Mouse (Mus musculus) fibroblast of lung, adult 2 months (primary cell): ENCODE results near the gene Itga6.
"Not testable (repeated sequence)": the region's sequence is repeated elsewhere in the genome, so short reads cannot be mapped to it uniquely, and the experiment has no call there.

Source experiments
- DNase-seq: peaks from one replicate; pipeline ENCODE4 v3.0.0-alpha.2; 2011; ENCODE audit warnings: low read depth

The Itga6 gene

DNA sequence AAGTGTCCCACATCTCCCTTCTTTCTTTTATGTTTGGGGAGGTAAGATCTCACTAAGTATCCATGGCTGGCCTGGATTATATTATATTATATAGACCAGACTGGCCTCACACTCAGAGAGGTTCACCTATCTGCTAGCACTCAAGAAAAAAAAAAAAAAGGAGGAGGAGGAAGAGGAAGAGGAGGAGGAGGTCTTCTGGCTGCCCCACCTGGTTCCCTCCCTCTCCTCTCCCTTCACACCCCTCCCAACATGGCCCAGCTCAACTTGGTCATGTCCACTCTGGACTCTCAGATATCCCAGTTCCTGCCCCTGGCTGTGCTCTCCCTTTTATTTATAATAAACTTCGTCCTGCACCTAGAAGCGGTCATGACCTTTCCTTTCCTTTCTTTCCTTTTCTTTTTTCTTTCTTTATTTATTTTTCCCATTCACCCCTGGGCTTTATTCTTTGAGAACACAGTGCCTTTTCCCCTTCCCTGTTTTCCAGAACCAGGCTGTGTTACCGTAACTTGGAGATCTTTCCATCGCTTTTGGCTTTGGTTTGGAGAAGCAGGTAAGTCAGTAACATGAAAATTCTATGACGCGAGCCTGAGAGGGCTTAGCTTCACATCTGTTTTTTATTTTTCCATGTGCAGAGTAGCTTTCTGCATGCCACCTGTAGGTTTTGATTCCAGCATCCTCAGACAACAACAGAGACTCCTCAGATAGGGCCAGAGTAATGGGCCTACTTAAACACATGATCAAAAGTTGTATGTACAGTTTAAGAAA is at the start of gene Itga6:
Itga6 (plus strand) TSS at position 7 of the 765 bp plus-strand sequence.
- DNase-seq = no peak

DNA sequence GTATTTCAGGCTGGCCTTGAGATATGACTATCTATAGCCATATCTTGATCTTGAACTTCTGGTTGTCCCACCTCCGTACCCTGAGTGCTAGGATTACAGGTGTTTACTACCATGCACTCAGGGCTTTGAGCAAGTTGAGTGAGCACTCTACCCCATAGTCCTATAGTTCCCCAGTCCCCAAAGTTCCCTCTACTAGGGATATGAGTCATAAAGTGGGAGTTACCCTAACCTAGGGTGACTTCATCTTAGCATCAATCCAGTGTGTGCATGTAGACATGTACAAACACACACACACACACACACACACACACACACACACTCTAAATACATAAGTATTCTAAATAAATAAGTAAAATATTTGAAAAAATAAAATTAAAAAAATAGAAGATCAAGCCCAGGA is 48.6 kb upstream of the Itga6 start:
- no peak for DNase-seq

DNA sequence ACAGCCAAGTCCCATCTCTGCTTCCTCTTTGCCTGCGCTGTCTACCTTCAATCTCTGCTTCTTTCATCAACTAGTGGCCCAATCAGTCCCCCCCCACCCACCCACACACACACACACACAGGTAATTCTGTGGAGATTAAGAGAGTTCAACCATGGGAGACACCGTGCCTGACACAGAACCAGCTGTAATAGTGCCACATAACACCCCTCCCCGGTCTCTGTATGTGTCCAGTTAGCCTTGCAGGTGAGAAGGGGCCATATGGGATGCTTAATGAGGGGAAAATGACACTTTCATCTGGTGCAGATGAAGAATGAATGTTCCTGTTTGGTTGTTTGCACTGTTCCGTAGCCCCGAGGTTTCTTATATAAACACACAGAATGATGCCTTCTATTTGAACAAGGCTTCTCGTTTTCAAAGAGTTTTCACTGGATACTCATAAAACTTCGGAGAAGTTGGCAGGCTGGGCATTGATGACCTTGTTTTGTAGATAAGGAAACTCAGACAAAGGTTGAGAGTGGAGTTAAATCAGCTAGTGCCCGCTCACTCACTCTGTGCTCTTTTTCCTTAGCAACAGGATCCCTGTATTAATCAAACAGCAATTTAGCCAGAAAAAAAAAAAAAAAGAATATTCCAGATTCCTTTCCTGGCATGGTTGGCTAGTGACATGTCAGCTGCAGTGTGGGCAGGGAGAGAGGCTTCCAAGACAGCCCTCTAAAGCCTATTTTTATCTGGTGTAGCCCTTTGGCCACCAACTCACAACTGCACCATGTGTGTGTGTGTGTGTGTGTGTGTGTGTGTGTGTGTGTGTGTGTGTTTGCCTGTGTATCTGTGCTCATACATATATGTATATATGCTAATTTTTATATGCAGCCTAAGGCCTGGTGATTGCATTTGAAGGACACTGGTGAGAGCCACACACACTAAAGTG is 47.7 kb upstream of the Itga6 start:
- DNase-seq = no peak

DNA sequence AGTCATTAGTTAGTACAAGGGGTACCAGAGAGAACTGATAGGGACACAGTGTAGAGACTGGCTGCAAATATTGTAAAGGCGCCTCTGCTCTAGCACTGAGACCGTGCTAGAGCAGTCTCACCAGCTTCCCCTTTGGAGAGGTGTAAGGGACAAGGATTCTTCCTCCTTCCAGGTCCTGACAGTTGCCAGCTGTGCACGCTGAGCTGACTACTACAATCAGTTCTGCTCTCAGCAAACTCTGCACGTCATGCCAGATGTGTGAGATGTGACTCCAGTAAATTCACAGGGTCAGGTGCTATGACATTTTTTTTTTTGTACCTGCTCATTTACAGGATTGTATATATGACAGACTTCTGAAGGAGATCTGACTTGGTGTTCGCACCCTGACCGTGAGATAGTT is 47.0 kb upstream of the Itga6 start:
- no peak for DNase-seq

DNA sequence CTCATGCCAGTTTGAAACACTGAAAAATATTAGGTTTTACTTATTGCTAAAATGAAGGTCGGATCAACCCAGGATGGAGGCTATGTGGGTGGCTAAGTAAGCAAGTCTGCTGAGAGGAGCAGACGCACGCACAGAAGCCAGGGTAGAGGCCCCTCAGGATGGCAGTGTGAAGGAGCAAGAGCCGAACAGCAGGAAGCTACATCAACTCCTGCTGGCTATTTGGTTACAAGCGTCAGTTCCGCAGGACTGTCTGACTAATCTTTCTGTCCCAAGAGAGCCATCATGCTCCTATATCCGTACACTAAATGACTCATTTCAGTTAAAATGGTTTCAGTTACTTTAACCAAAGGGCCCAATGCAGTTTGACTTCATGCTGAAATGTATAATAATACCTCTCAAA is 46.5 kb upstream of the Itga6 start:
- DNase-seq = no peak

DNA sequence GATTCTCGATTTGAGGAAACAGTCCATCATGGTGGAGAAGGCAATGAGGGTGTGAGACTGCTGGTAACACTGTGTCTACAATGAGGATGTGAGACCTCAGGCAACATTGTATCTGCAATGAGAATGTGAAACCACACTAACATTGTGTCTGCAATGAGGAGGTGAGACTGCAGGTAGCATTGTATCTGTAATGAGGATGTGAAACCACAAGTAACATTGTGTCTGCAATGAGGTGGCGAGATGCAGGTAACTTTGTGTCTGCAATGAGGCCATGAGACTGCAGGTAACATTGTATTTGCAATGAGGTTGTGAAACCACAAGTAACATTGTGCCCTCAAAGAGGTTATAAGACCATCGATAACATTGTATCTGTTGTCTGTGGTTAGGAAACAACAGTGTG is 44.1 kb upstream of the Itga6 start:
- no peak for DNase-seq

DNA sequence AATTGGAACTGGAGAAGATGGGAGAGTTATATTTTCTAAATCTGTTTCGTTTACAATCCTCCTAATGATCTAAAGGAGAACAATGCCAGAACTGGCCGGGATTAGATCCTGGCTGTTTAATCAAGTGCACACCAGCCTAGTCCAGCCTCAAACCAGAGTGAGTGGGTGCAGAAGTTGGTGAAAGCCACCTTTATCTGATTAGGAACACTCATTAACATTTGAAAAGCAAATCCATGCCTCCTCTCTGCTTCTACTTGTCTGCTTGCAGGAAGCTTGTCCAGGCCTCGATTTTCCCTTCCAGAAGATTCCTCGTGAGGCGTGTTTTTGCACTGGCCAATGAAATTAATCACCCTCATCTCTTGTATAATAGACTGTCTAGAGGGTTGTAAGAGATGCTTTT is 41.1 kb upstream of the Itga6 start:
- DNase-seq = no peak

DNA sequence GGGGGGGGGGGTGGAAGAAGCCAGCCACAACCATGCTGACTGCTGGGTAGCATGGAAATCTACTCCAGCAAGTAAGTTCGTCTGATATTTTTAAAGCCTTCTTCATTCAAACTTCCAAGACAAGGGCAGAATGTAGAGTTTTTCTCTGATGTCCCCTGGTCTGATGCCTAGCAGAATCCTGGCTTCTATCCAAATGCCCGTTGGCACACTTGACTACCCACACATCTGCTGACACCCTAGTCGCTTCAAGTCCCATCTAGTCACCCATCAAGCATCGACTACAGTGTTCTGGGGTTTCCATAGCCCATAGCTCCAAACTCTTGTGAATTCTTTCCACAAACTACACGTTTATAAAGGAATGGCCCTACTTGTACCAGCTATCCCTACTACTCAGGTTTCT is 36.5 kb upstream of the Itga6 start:
- no peak for DNase-seq

DNA sequence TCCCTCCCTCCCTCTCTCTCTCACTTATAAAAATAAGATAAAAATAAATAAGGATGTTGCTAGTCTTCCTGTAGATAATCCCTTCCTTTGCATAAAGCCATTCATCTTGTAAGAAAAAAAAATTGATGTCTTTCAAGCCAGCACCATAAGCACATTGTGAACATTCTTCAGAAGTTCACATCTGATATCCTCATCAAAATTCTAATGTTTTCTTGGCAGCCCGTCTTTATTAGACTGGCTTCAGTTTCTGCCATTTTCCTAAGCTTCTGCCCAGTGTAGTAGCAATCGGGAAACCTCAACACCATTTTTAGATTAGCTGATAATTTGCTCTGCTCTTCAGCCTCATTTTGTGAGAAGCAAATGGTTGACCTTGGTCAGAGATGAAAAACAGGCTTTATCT is 33.8 kb upstream of the Itga6 start:
- no peak for DNase-seq

DNA sequence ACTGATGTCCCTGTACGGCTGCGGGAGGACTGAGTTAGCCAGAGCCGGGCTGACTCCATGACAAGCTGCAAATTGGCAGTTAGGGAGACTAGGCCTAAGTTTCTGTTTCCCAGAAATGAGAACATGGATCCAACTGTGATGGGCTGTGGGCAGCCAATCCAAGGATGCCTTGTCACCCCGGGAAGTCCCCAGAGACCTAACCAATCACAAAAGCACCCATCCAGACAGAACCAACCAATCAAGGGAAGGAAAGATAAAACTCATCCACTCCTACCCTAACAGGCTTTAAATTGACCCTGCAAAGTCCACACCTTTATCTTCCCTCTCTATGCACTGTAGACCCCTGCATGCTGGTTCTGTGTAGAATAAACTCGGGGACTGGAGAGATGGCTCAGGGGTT is 31.0 kb upstream of the Itga6 start:
- DNase-seq = no peak

DNA sequence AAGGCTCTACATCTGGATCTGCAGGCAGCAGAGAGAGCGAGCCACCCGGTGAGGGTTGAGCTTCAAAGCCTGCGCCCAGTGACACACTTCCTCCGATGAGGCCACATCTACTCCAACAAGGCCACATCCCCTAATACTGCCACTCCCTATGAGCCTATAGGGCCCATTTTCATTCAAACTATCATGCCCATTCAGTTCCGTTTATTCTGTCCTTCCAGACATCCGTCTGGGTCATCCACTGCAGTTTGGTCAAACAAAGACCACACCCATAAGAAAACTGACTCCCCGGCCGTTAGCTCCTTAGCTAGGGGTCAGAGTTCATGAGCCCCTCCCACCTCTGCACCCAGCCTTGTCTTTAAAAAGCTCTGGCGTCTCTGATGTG is 26.4 kb upstream of the Itga6 start:
- DNase-seq = no peak

DNA sequence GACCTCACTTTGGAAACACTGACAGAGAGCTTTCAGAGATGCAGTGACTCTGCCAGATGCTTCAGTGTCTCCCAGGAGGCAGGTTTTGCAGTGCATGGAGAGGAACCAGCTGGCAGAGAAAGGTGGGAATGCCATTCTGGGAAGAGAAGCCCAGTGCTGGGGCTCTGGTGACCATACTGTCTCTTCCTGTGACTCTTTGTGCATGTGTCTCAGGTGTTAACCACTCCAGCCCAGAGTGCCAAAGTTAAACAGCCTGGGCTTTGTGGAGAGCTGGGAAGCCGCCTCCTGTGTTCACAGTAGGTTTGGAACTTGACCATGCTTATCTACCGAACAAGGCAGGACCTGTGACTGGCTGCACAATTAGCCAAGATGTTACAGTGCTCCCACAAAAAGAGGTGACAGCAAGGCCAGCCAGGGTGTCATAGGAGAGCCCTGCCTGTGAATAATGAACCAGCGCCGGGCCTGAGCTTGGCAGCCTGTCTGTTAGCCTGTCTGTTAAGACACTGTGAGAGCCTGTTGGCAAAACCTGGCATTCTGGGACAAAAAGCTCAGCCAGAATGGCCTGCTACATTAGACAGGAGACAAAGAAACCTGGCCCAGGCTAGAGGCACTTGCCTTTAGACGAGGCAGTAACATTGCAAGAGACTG is 25.9 kb upstream of the Itga6 start:
- DNase-seq = no peak

DNA sequence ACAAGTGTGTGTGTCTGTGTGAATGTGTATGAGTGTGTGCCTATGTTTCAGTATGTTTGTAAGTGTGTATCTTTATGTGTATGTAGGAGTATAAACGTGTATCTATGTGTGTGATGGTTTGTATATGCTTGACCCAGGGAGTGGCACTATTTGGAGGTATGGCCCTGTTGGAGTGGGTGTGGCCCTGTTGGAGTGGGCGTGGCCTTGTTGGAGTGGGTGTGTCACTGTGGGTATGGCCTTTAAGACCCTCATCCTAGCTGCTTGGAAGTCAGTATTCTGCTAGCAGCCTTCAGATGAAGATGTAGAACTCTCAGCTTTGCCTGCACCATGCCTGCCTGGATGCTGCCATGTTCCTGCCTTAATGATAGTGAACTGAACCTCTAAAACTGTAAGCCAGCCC is 24.9 kb upstream of the Itga6 start:
- DNase-seq = not testable (repeated sequence)

DNA sequence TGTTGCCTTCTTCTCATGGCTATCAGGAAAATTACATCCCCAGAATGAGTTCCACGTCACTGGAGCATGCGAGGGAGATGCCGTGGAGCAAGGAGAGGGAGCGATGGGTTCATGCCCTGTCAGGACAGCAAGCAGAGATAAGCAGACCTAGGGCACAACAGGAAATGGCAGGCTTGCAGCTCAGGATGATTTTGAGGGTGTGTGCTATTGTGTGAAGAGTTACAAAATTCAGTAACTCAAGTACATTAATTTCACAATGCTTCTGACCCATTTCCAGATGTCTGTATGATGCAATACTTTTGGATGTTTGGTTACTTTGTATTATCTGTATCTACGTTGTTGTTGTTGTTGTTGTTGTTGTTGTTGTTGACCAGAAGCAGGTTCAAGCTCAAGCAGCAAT is 22.5 kb upstream of the Itga6 start:
- no peak for DNase-seq

DNA sequence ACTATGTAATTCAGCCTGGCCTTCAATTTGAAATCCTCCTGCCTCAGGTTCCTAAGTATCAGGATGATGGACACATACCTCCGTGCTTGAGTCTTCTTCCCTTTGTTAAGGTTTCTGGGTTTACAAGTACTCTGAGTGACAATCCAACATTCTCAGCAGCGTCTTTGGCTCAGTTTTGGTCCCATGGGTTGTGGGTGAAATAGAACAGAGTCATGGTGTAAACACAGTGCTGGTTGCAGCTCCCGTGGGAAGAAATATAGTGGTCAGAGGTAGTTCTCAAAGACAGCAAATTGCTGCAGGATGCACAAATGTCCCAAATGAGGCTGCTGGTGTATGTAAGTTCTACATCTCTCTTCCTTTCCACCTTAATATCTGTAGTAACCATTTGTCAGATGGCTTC is 21.8 kb upstream of the Itga6 start:
- no peak for DNase-seq

DNA sequence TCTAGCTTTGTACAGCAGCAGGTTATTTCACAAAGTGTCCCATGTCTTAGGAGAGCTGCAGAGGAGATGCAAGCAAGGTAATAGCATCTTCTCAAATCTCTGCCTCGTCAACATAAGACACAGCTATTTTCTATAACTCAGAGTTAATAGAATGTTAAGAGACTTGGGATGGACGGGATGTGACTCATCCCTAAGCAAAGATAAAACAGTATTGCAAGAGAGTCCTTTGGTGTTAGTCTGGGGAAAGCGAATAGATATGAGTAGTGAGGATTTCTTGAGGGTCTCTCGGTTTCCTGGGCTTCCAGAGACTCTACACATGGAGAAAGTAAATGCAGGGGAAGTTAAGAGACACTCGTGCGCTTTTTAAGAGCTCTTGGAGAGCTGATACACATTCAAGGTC is 21.4 kb upstream of the Itga6 start:
- no peak for DNase-seq

DNA sequence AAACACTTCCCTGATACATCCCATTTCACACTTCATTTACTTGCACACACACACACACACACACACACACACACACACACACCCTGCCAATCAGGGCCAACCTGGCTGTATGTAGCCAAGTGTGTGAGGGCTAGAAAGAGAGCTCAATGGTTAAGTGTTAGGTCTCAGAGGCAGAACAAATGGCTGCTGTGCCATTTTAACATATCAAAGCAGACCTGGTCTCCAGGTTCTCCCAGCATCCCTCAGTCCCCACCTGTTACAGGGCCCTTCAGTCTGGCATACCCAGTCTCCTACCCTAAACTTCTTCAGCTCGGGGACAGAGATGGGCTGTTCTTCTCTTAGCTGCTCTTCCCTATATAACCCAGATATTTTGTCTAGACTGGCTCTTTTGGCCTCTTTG is 20.0 kb upstream of the Itga6 start:
- no peak for DNase-seq

DNA sequence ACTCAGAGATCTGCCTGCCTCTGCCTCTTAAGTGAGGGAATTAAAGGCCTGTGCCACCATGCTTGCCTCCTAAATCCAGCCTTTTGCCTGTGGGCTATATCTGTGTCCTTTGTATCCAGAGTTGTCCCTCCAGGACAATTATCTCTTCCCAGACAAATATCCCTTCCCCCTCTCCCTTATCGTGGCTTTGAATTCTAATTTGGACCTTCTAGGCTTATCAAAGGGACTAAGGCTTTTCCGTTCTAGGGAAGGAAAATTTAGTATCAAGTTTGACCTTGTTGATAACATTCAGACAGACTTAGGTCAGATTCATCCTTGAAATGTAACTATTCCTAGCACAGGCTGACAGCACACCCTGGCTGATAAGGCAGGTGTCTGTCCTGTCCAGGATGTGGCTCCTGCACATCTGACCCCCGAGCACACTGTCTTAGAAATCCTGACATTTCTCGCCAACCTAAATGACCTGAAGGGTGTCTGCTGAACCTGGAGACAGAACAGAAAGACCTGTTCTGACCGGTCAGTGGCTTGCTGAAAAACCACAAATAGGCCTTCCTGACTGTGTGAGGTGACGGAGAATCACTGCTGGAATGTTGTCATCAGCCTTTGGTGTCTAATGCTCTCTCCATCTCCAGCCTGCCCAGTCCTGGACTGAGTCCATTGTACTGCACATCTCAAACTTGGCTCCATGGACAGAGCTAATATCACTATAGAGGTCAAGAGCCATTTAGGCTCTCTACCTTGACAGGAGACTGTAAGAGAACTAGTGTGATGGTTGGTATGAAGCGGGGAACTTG is 18.3 kb upstream of the Itga6 start:
- DNase-seq = no peak

DNA sequence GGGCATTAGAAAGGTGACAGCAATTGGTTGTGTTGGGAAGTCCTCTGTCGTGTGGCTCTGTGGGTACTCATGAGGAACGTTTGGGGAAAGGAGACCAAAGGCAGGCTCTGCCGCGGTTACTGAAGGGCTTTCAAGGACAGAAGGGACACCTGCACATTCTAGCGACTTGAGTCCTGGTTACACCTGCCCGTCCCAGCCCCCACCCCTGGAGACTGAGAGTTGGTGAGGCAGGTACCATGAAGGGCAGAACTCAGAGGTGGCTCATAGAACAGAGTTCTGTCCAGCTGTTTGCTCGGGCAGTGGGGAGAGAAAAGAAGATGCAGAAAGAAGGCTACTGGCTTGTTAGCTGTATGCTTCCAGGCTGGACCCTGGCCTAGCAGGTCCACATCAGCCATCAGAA is 17.1 kb upstream of the Itga6 start:
- DNase-seq = no peak

DNA sequence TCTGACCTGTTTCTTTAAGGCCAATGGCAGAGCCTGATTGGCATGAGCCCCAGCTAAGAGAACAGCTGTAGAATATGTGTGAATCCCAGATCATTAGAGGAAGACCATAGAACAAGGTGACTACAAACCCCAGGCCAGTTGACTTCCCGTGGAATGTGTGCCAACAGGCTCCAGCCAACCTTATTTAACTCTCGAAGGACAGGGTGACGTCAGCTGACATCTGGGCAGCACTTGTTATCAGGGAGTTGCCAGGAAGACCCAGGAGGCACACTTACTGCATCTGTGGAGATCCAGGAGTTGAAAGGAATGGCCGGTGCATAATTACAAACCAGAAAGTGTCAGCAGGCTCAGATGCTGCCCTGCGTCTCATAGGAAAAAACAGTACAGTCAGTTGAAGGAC is 16.6 kb upstream of the Itga6 start:
- no peak for DNase-seq

DNA sequence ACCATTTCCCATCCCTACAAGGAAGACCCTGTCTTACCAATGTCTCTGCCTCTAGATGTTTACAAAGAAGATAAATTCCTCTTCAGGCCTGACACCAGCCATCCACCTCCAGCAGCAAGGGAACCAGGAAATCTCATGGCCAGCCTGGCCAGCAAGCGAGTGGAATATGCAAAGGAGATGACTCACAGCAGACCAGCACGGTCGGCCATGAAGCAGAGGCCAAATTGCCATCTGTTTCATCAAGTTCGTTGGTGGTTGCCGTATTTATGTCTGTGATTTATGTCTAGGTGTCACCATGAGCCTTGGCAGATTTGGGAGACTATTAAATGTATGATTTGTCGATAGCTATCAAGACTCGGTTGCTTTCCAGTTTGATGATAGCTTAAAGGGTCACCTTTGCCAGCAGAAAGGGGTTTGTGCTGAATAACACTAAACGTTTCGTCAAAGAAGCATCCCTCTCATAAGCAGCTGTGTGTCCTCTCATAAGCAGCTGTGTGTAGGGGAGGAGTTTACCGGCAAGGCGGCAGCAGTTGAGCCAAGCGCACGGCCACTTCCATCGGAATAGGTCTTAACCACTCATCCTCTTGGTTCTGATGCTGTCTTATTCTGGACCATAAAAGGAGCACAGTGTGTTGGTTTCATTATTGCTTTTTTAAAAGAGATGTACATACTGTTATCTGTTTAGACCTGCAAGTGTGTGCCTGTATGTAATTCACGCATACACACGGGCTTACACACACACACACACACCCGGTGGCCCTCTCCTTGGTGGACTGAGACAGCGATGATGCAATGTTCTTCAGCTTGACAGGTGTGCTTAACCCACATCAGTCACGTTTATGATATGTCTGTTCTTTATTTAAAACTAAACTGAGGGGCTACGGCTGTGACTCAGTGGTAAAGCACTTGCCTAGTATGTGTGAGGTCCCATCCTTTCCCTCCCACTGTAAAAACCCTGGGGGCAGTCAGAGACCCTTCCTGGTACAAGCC is 14.5 kb upstream of the Itga6 start:
- DNase-seq = no peak
